In genomic region chr4:141766668-141767352, GRCm38 (mm10) we compare ENCODE assay signal across 8 mouse cellular contexts. TPM values are rescaled to one million over a fixed set of nuclear protein-coding genes. Genes with fewer than 3 reads are reported as not detected.
DNase-seq lines count a peak whose midpoint lies in the region; ATAC-seq and TF ChIP-seq lines count a peak whose summit lies in the region.

No protein-coding gene starts in this region.

- peaks cover 95% of the 10 kb centered on the region for H3K36me3 ChIP-seq in forebrain, embryonic 13.5 days (ENCODE audit: poor library complexity, severe bottlenecking)
- peaks cover 97% of the 10 kb centered on the region for H3K36me3 ChIP-seq in forebrain, embryonic 10.5 days (replicated peaks)
- peaks cover 81% of the 10 kb centered on the region for H3K36me3 ChIP-seq in intestine, embryonic 14.5 days (ENCODE audit: control insufficient read depth, insufficient read depth, low read length)
- peaks cover 51% of the 10 kb centered on the region for H3K36me3 ChIP-seq in liver, postnatal 0 days (replicated peaks; ENCODE audit: insufficient read depth, low read length)

- no peak for DNase-seq in forebrain, embryonic 10.5 days (ENCODE audit: extremely low spot score, low spot score)
- peak; percentile 78 for DNase-seq in 3134 (ENCODE audit: extremely low read depth, insufficient read length, low spot score)
- DNase-seq in intestine, embryonic 14.5 days (ENCODE audit: low spot score) = peak; percentile 74
- peak; percentile 34 for DNase-seq in liver, postnatal 0 days
- no peak for DNase-seq in urinary bladder, postnatal 10 days (ENCODE audit: low spot score)
- DNase-seq in gastrocnemius, adult 8-10 months (ENCODE audit: low spot score in 2 of 2) = no peak

- 55% methylated on average over 19 of the region's 19 CpGs for WGBS in forebrain, embryonic 13.5 days
- 92% methylated on average over 19 of the region's 19 CpGs for WGBS in forebrain, embryonic 10.5 days
- whole genome bisulfite sequencing in intestine, embryonic 14.5 days = 39% methylated on average over 19 of the region's 19 CpGs
- 62% methylated on average over 19 of the region's 19 CpGs for WGBS in liver, postnatal 0 days (ENCODE audit: insufficient replicate concordance)

- H3K9me3 ChIP-seq in forebrain, embryonic 13.5 days (replicated peaks) = no peaks in the 10 kb centered on the region
- H3K9me3 ChIP-seq in forebrain, embryonic 10.5 days = no peaks in the 10 kb centered on the region
- no peaks in the 10 kb centered on the region for H3K9me3 ChIP-seq in intestine, embryonic 14.5 days (ENCODE audit: control insufficient read depth, low read length)
- no peaks in the 10 kb centered on the region for H3K9me3 ChIP-seq in liver, postnatal 0 days (ENCODE audit: low read length)

- H3K9ac ChIP-seq in forebrain, embryonic 13.5 days = no peak overlapping the region; the same call in 1 of the 2 replicates
- no peak overlapping the region for H3K9ac ChIP-seq in intestine, embryonic 14.5 days (ENCODE audit: low read length)
- H3K9ac ChIP-seq in liver, postnatal 0 days (replicated peaks) = peak overlapping the region; percentile 33

- ATAC-seq in forebrain, embryonic 13.5 days = peak; percentile 75
- 0 out of 2 replicates have a peak, but pooled peaks have one; percentile 6 for ATAC-seq in common myeloid progenitor, adult 5-6 weeks (replicated peaks; ENCODE audit: low read depth, poor library complexity, severe bottlenecking)
- peak; percentile 70 for ATAC-seq in intestine, embryonic 14.5 days (replicated peaks; ENCODE audit: low FRiP score, low TSS enrichment, low read depth)
- peak; percentile 24 for ATAC-seq in liver, postnatal 0 days

- H3K4me3 ChIP-seq in forebrain, embryonic 13.5 days = no peak overlapping the region
- no peak overlapping the region for H3K4me3 ChIP-seq in forebrain, embryonic 10.5 days
- H3K4me3 ChIP-seq in intestine, embryonic 14.5 days (ENCODE audit: low read depth, low read length) = no peak overlapping the region
- H3K4me3 ChIP-seq in liver, postnatal 0 days (ENCODE audit: low read depth, low read length) = peak overlapping the region; percentile 20; the same call in 1 of the 2 replicates

- no peak for TF ChIP-seq CTCF in liver, postnatal 0 days (IDR thresholded peaks at IDR 0.05; ENCODE audit: low read depth)

- H3K27me3 ChIP-seq in forebrain, embryonic 13.5 days = no peaks in the 10 kb centered on the region
- H3K27me3 ChIP-seq in forebrain, embryonic 10.5 days (ENCODE audit: poor library complexity, severe bottlenecking) = no peaks in the 10 kb centered on the region
- no peaks in the 10 kb centered on the region for H3K27me3 ChIP-seq in intestine, embryonic 14.5 days (replicated peaks; ENCODE audit: control insufficient read depth, insufficient read depth, low read length)
- H3K27me3 ChIP-seq in liver, postnatal 0 days (ENCODE audit: insufficient read depth, low read length) = no peaks in the 10 kb centered on the region

- H3K4me1 ChIP-seq in forebrain, embryonic 13.5 days = peaks cover 22% of the 10 kb centered on the region
- H3K4me1 ChIP-seq in forebrain, embryonic 10.5 days = no peaks in the 10 kb centered on the region
- peaks cover 13% of the 10 kb centered on the region for H3K4me1 ChIP-seq in intestine, embryonic 14.5 days (replicated peaks; ENCODE audit: control insufficient read depth, insufficient read depth, low read length)
- H3K4me1 ChIP-seq in liver, postnatal 0 days (ENCODE audit: insufficient read depth) = peaks cover 47% of the 10 kb centered on the region

- peak overlapping the region; percentile 30 for H3K4me2 ChIP-seq in forebrain, embryonic 13.5 days
- peak overlapping the region; percentile 4; the same call in 1 of the 2 replicates for H3K4me2 ChIP-seq in intestine, embryonic 14.5 days (ENCODE audit: low read length)
- peak overlapping the region; percentile 63 for H3K4me2 ChIP-seq in liver, postnatal 0 days (ENCODE audit: low read depth, low read length)

- peak overlapping the region; percentile 81 for H3K27ac ChIP-seq in forebrain, embryonic 13.5 days
- no peak overlapping the region for H3K27ac ChIP-seq in forebrain, embryonic 10.5 days
- peak overlapping the region; percentile 85 for H3K27ac ChIP-seq in intestine, embryonic 14.5 days (ENCODE audit: low read depth)
- peak overlapping the region; percentile 61 for H3K27ac ChIP-seq in liver, postnatal 0 days (ENCODE audit: low read depth)

- no peak for TF ChIP-seq EP300 in liver, postnatal 0 days (IDR thresholded peaks at IDR 0.05; ENCODE audit: low read depth)

RNA-seq across cellular contexts. Expression of gene Agmat, which starts 20.3 kb away (rescaled TPM):
- polyA plus RNA-seq in forebrain, embryonic 13.5 days (2015; fragmentation: Nextera tagmentation; extraction: Ambion mirVana) = not detected in 2 replicates
- not detected in 2 replicates for polyA plus RNA-seq in forebrain, embryonic 10.5 days (2016; fragmentation: Nextera tagmentation; extraction: Ambion mirVana)
- not detected in 2 replicates for total RNA-seq in common myeloid progenitor, adult 5-6 weeks (2017)
- 10.1 and 12.7 TPM in 2 replicates for polyA plus RNA-seq in intestine, embryonic 14.5 days (2014; fragmentation: Nextera tagmentation; extraction: Ambion mirVana)
- polyA plus RNA-seq in liver, postnatal 0 days (2015; fragmentation: Nextera tagmentation; extraction: Ambion mirVana) = 101 and 105 TPM in 2 replicates
- not detected for total RNA-seq in gastrocnemius, adult 8-10 months (2022)

RNA-seq across cellular contexts. Expression of gene Dnajc16, which starts 23.9 kb away (rescaled TPM):
- polyA plus RNA-seq in forebrain, embryonic 13.5 days (2015; fragmentation: Nextera tagmentation; extraction: Ambion mirVana) = 4.6 and 4.7 TPM in 2 replicates
- 4.8 TPM in 2 replicates for polyA plus RNA-seq in forebrain, embryonic 10.5 days (2016; fragmentation: Nextera tagmentation; extraction: Ambion mirVana)
- 4.9 and 9.0 TPM in 2 replicates for total RNA-seq in common myeloid progenitor, adult 5-6 weeks (2017)
- polyA plus RNA-seq in intestine, embryonic 14.5 days (2014; fragmentation: Nextera tagmentation; extraction: Ambion mirVana) = 4.4 and 4.5 TPM in 2 replicates
- 2.7 TPM in 2 replicates for polyA plus RNA-seq in liver, postnatal 0 days (2015; fragmentation: Nextera tagmentation; extraction: Ambion mirVana)
- 10 to 100 TPM; 11.6 to 13.9 (median 13.8) TPM for total RNA-seq in gastrocnemius, adult 8-10 months (2022)

RNA-seq across cellular contexts. Expression of gene Casp9, which starts 26.6 kb away (rescaled TPM):
- polyA plus RNA-seq in forebrain, embryonic 13.5 days (2015; fragmentation: Nextera tagmentation; extraction: Ambion mirVana) = 14.7 and 15.6 TPM in 2 replicates
- 23.4 and 24.8 TPM in 2 replicates for polyA plus RNA-seq in forebrain, embryonic 10.5 days (2016; fragmentation: Nextera tagmentation; extraction: Ambion mirVana)
- total RNA-seq in common myeloid progenitor, adult 5-6 weeks (2017) = 12.1 and 14.2 TPM in 2 replicates
- polyA plus RNA-seq in intestine, embryonic 14.5 days (2014; fragmentation: Nextera tagmentation; extraction: Ambion mirVana) = 19.3 and 20.0 TPM in 2 replicates
- 6.3 and 7.4 TPM in 2 replicates for polyA plus RNA-seq in liver, postnatal 0 days (2015; fragmentation: Nextera tagmentation; extraction: Ambion mirVana)
- total RNA-seq in gastrocnemius, adult 8-10 months (2022) = 1 to 10 TPM; 1.5 to 2.5 (median 1.9) TPM

RNA-seq across cellular contexts. Expression of gene Ddi2, which starts 43.6 kb away (rescaled TPM):
- 14.7 TPM in 2 replicates for polyA plus RNA-seq in forebrain, embryonic 13.5 days (2015; fragmentation: Nextera tagmentation; extraction: Ambion mirVana)
- 27.3 and 27.4 TPM in 2 replicates for polyA plus RNA-seq in forebrain, embryonic 10.5 days (2016; fragmentation: Nextera tagmentation; extraction: Ambion mirVana)
- 27.4 and 30.6 TPM in 2 replicates for total RNA-seq in common myeloid progenitor, adult 5-6 weeks (2017)
- 19.5 and 20.0 TPM in 2 replicates for polyA plus RNA-seq in intestine, embryonic 14.5 days (2014; fragmentation: Nextera tagmentation; extraction: Ambion mirVana)
- polyA plus RNA-seq in liver, postnatal 0 days (2015; fragmentation: Nextera tagmentation; extraction: Ambion mirVana) = 21.7 and 22.6 TPM in 2 replicates
- 10 to 100 TPM; 53.9 to 63.4 (median 56.8) TPM for total RNA-seq in gastrocnemius, adult 8-10 months (2022)

RNA-seq across cellular contexts. Expression of gene Cela2a, which starts 59.1 kb away (rescaled TPM):
- polyA plus RNA-seq in forebrain, embryonic 13.5 days (2015; fragmentation: Nextera tagmentation; extraction: Ambion mirVana) = 0.15 TPM in 1 of 2 replicates, not detected in the other
- not detected in 2 replicates for polyA plus RNA-seq in forebrain, embryonic 10.5 days (2016; fragmentation: Nextera tagmentation; extraction: Ambion mirVana)
- total RNA-seq in common myeloid progenitor, adult 5-6 weeks (2017) = not detected in 2 replicates
- 6.9 TPM in 1 of 2 replicates, not detected in the other for polyA plus RNA-seq in intestine, embryonic 14.5 days (2014; fragmentation: Nextera tagmentation; extraction: Ambion mirVana)
- polyA plus RNA-seq in liver, postnatal 0 days (2015; fragmentation: Nextera tagmentation; extraction: Ambion mirVana) = 0.61 and 28.3 TPM in 2 replicates
- not detected for total RNA-seq in gastrocnemius, adult 8-10 months (2022)

Comparison
In these comparisons a context has a peak if more than half of its experiments do, and no peak if none do; other contexts are left out.
1. ATAC-seq: peak in every context shown above with its lines; median percentile 75 in forebrain, embryonic 13.5 days; 70 in intestine, embryonic 14.5 days; 24 in liver, postnatal 0 days; 6 in common myeloid progenitor, adult 5-6 weeks.
2. H3K4me2 ChIP-seq: peak in every context shown above with its lines; median percentile 63 in liver, postnatal 0 days; 30 in forebrain, embryonic 13.5 days; 4 in intestine, embryonic 14.5 days.
3. DNase-seq: peak in 3134 (single experiment), intestine, embryonic 14.5 days (single experiment) and liver, postnatal 0 days (single experiment); none in forebrain, embryonic 10.5 days (single experiment), urinary bladder, postnatal 10 days (single experiment) and gastrocnemius, adult 8-10 months (0 of 2).
4. RNA of gene Agmat, which starts 20.3 kb away (polyA plus RNA-seq): 101 to 105 TPM in liver, postnatal 0 days and 10.1 to 12.7 TPM in intestine, embryonic 14.5 days; not detected in forebrain, embryonic 13.5 days and not detected in forebrain, embryonic 10.5 days; every median in the first group is over 10 times any median in the second.